Mouse (Mus musculus): ENCODE results near the gene Vnn1. TPM values are rescaled to one million over a fixed set of nuclear protein-coding genes. Genes with fewer than 3 reads are reported as not detected.

Gene Vnn1
- total RNA-seq, 2 experiments from 2014 or later = 0.78 TPM; not detected in 1

Other genes starting within 250 kb of the Vnn1 start
- 100 to 1,000 TPM; 184 to 187 TPM for gene Rps12, start 107.4 kb upstream of the Vnn1 start, total RNA-seq (2021)
- 1 to 10 TPM; 7.0 to 7.3 TPM for gene Slc18b1, start 97.7 kb upstream of the Vnn1 start, total RNA-seq (2021)
- under 1 TPM in 1 of 2 experiments, not detected in 1; 0.56 TPM for gene Vnn3, start 43.2 kb upstream of the Vnn1 start, total RNA-seq (2021)
- gene Taar1, start 25.7 kb downstream of the Vnn1 start, total RNA-seq (2021) = not detected
- gene Taar2, start 43.9 kb downstream of the Vnn1 start, total RNA-seq (2021) = not detected
- gene Taar3, start 54.9 kb downstream of the Vnn1 start, total RNA-seq (2021) = not detected
- not detected for gene Taar4, start 65.8 kb downstream of the Vnn1 start, total RNA-seq (2021)
- not detected for gene Taar5, start 76.0 kb downstream of the Vnn1 start, total RNA-seq (2021)
- not detected for gene Taar6, start 91.0 kb downstream of the Vnn1 start, total RNA-seq (2021)
- not detected for gene Taar7a, start 98.8 kb downstream of the Vnn1 start, total RNA-seq (2021)
- not detected for gene Taar7b, start 105.3 kb downstream of the Vnn1 start, total RNA-seq (2021)
- gene Taar7d, start 132.5 kb downstream of the Vnn1 start, total RNA-seq (2021) = not detected
- gene Taar7e, start 142.9 kb downstream of the Vnn1 start, total RNA-seq (2021) = not detected
- gene Taar7f, start 154.8 kb downstream of the Vnn1 start, total RNA-seq (2021) = not detected
- gene Taar8a, start 181.8 kb downstream of the Vnn1 start, total RNA-seq (2021) = not detected
- gene Taar8b, start 197.6 kb downstream of the Vnn1 start, total RNA-seq (2021) = not detected
- not detected for gene Taar8c, start 207.2 kb downstream of the Vnn1 start, total RNA-seq (2021)
- gene Taar9, start 214.8 kb downstream of the Vnn1 start, total RNA-seq (2021) = not detected